Mouse (Mus musculus): Measurements from ENCODE around the gene Mon2. TPM values are rescaled to one million over a fixed set of nuclear protein-coding genes. Genes with fewer than 3 reads are reported as not detected.

Mon2 gene
- 10 to 100 TPM; 75.4 to 88.8 TPM for total RNA-seq (2021)
- long read RNA-seq, experiment 1, full-length matches to known transcripts, result 9 of 15 reads
- long read RNA-seq, experiment 1, partial matches to known transcripts, result 5 of 15 reads
- long read RNA-seq, experiment 1, other reads (novel, unspliced or antisense), result 1 of 15 reads
- long read RNA-seq, experiment 2, full-length matches to known transcripts, result 6 of 27 reads
- long read RNA-seq, experiment 2, partial matches to known transcripts, result 17 of 27 reads
- long read RNA-seq, experiment 2, other reads (novel, unspliced or antisense), result 4 of 27 reads

- DNase-seq (ENCODE audit: low spot score in 2 of 2), result peak; percentile 96 to 97
Observed at GRCm38 (mm10) chr10:123076245-123077023, at the start of gene Mon2. TSS of gene Mon2 (minus strand) at chr10:123076505.

GRCm38 (mm10) chr10:123120666-123121392, 44.5 kb upstream of the Mon2 start:
- DNase-seq (ENCODE audit: low spot score in 2 of 2), result no peak

GRCm38 (mm10) chr10:123116861-123117260, 40.6 kb upstream of the Mon2 start:
- DNase-seq (ENCODE audit: low spot score in 2 of 2), result no peak

- DNase-seq (ENCODE audit: low spot score in 2 of 2), result no peak
Observed at GRCm38 (mm10) chr10:123113466-123113865, 37.2 kb upstream of the Mon2 start.

GRCm38 (mm10) chr10:123112787-123113168, 36.5 kb upstream of the Mon2 start:
- no peak for DNase-seq (ENCODE audit: low spot score in 2 of 2)

GRCm38 (mm10) chr10:123112056-123112786, 35.9 kb upstream of the Mon2 start:
- no peak for DNase-seq (ENCODE audit: low spot score in 2 of 2)

- no peak for DNase-seq (ENCODE audit: low spot score in 2 of 2)
Observed at GRCm38 (mm10) chr10:123110548-123110947, 34.2 kb upstream of the Mon2 start.

- no peak for DNase-seq (ENCODE audit: low spot score in 2 of 2)
Observed at GRCm38 (mm10) chr10:123108527-123108926, 32.2 kb upstream of the Mon2 start.

- DNase-seq (ENCODE audit: low spot score in 2 of 2), result no peak
Observed at GRCm38 (mm10) chr10:123108121-123108520, 31.8 kb upstream of the Mon2 start.

GRCm38 (mm10) chr10:123101303-123101702, 25.0 kb upstream of the Mon2 start:
- no peak for DNase-seq (ENCODE audit: low spot score in 2 of 2)

GRCm38 (mm10) chr10:123100584-123100983, 24.3 kb upstream of the Mon2 start:
- no peak for DNase-seq (ENCODE audit: low spot score in 2 of 2)

- no peak for DNase-seq (ENCODE audit: low spot score in 2 of 2)
Observed at GRCm38 (mm10) chr10:123094504-123094903, 18.2 kb upstream of the Mon2 start.

- no peak for DNase-seq (ENCODE audit: low spot score in 2 of 2)
Observed at GRCm38 (mm10) chr10:123092577-123092976, 16.3 kb upstream of the Mon2 start.

GRCm38 (mm10) chr10:123091737-123092136, 15.4 kb upstream of the Mon2 start:
- peak; percentile 30 to 47 for DNase-seq (ENCODE audit: low spot score in 2 of 2)

GRCm38 (mm10) chr10:123089425-123089930, 13.2 kb upstream of the Mon2 start:
- no peak for DNase-seq (ENCODE audit: low spot score in 2 of 2)

- no peak for DNase-seq (ENCODE audit: low spot score in 2 of 2)
Observed at GRCm38 (mm10) chr10:123086847-123087246, 10.5 kb upstream of the Mon2 start.

- no peak for DNase-seq (ENCODE audit: low spot score in 2 of 2)
Observed at GRCm38 (mm10) chr10:123084900-123085641, 8.8 kb upstream of the Mon2 start.

- DNase-seq (ENCODE audit: low spot score in 2 of 2), result no peak
Observed at GRCm38 (mm10) chr10:123084307-123084706, 8.0 kb upstream of the Mon2 start.

GRCm38 (mm10) chr10:123075751-123076242, 508 bp downstream of the Mon2 start:
- no peak for DNase-seq (ENCODE audit: low spot score in 2 of 2)

GRCm38 (mm10) chr10:123071997-123072396, 4.3 kb downstream of the Mon2 start:
- DNase-seq (ENCODE audit: low spot score in 2 of 2), result no peak
